Mouse (Mus musculus): Measurements from ENCODE around the gene Tmem235. TPM values are rescaled to one million over a fixed set of nuclear protein-coding genes. Genes with fewer than 3 reads are reported as not detected.
"Not testable (repeated sequence)": the region's sequence is repeated elsewhere in the genome, so short reads cannot be mapped to it uniquely, and the experiment has no call there.

Gene Tmem235
- total RNA-seq (2012; rRNA removed) = 0.36 and 0.58 TPM in 2 replicates

DNA sequence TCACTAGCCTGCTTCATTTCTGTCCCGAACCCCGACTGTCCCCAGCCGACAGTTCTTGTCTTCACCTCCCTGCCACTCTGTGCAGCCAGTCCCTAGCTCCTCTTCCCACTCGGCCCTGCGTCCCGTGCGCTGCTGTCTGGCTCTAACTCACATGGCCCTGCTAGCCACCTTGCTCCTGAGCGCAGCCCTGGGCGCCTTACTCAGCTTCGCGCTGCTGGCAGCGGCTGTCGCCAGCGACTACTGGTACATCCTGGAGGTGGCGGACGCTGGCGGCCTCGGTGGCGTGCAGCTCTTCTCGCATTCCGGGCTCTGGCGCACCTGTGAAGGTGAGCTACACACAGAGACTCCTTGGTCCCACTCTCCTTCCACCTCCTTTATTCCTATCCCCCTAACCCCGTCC lies at the start of gene Tmem235:
Gene Tmem235, plus strand, starts transcription at position 152 of the 400 bp plus-strand sequence.
- DNase-seq (ENCODE audit: low read depth, low spot score) = no peak
- Histone ChIP-seq H3K9me3 (ENCODE audit: control insufficient read depth, insufficient read depth, low read depth, low read length) (no peaks in the 10 kb centered on the region), H3K4me1 (ENCODE audit: control insufficient read depth in 2 of 2, insufficient read depth in 2 of 2, low read length in 2 of 2, poor library complexity in 1 of 2) (peaks cover 10 to 36% of the 10 kb centered on the region in 2 experiments; a peak in 3 of 4 replicates), H3K36me3 (ENCODE audit: control insufficient read depth, insufficient read depth, low read length, poor library complexity, severe bottlenecking) (peaks cover 26% of the 10 kb centered on the region), H3K9ac (ENCODE audit: insufficient read depth, low read depth, low read length, poor library complexity, severe bottlenecking) (0 out of 2 replicates have a peak within 1 kb of the TSS, but pooled peaks have one; percentile 15), H3K4me3 (ENCODE audit: insufficient read depth in 1 of 2, low read depth in 1 of 2, low read length in 2 of 2, poor library complexity in 1 of 2, severe bottlenecking in 1 of 2) (peak within 1 kb of the TSS; percentile 18 to 46; a peak in 2 of 4 replicates), H3K27ac (ENCODE audit: insufficient read depth, low read depth, low read length, poor library complexity, severe bottlenecking) (no peak within 1 kb of the TSS)
- in situ Hi-C loops (cut with MboI; ENCODE audit: low sequenced_read_pairs in 2 of 2, unreplicated experiment in 2 of 2) = loop anchor here in 1 of 2 experiments (25.0 kb wide), 1 partner anchor 377 kb away; the partner anchor contains the start of gene Cyth1
- no peak for TF ChIP-seq ZC3H11A (IDR thresholded peaks at IDR 0.05; ENCODE audit: borderline replicate concordance, low read depth, low read length)
- TF ChIP-seq MAFK (IDR thresholded peaks at IDR 0.05; ENCODE audit: insufficient read depth, low read depth, low read length) = no peak
- TF ChIP-seq CHD2 (IDR thresholded peaks at IDR 0.05; ENCODE audit: low read depth, low read length) = no peak
- TF ChIP-seq ZNF384 (IDR thresholded peaks at IDR 0.05; ENCODE audit: low read depth, low read length) = no peak
- no peak for TF ChIP-seq HCFC1 (IDR thresholded peaks at IDR 0.05; ENCODE audit: borderline replicate concordance, insufficient read depth, low read length)

DNA sequence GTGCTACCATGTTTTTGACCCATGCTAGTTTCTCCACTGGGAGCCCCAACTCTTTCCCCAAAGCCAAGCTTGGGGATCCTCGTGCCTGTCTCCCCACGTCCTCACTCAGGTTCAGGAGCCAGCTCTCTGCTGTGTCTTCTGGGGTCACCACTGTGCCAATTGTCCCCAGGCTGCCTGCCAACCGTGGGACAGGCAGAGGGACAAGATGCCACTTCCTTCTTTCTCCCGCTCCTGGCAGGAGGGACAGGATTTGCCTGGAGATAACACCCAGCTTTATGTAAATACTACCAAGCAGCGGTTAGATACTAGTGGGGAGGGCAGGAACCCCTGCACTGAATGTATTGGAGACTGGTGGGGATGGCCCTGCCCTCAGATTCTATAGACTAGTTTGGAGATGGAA lies 46.7 kb upstream of the Tmem235 start:
- in situ Hi-C loops (cut with MboI; ENCODE audit: low sequenced_read_pairs in 2 of 2, unreplicated experiment in 2 of 2) = loop anchor here in 1 of 2 experiments (25.0 kb wide), 1 partner anchor 427 kb away; no protein-coding TSS in a partner anchor
- Histone ChIP-seq H3K4me3 (ENCODE audit: insufficient read depth in 1 of 2, low read depth in 1 of 2, low read length in 2 of 2, poor library complexity in 1 of 2, severe bottlenecking in 1 of 2) (no peak overlapping the region), H3K9ac (ENCODE audit: insufficient read depth, low read depth, low read length, poor library complexity, severe bottlenecking) (no peak overlapping the region), H3K4me1 (ENCODE audit: control insufficient read depth in 2 of 2, insufficient read depth in 2 of 2, low read length in 2 of 2, poor library complexity in 1 of 2) (peaks cover 5 to 9% of the 10 kb centered on the region in 2 experiments; a peak in 3 of 4 replicates), H3K27ac (ENCODE audit: insufficient read depth, low read depth, low read length, poor library complexity, severe bottlenecking) (no peak overlapping the region), H3K36me3 (ENCODE audit: control insufficient read depth, insufficient read depth, low read length, poor library complexity, severe bottlenecking) (peaks cover 44% of the 10 kb centered on the region), H3K9me3 (ENCODE audit: control insufficient read depth, insufficient read depth, low read depth, low read length) (no peaks in the 10 kb centered on the region)
- TF ChIP-seq ZNF384 (IDR thresholded peaks at IDR 0.05; ENCODE audit: low read depth, low read length) (no peak), MAFK (IDR thresholded peaks at IDR 0.05; ENCODE audit: insufficient read depth, low read depth, low read length) (no peak), ZC3H11A (IDR thresholded peaks at IDR 0.05; ENCODE audit: borderline replicate concordance, low read depth, low read length) (no peak), HCFC1 (IDR thresholded peaks at IDR 0.05; ENCODE audit: borderline replicate concordance, insufficient read depth, low read length) (no peak), CHD2 (IDR thresholded peaks at IDR 0.05; ENCODE audit: low read depth, low read length) (no peak)
- DNase-seq (ENCODE audit: low read depth, low spot score) = no peak

DNA sequence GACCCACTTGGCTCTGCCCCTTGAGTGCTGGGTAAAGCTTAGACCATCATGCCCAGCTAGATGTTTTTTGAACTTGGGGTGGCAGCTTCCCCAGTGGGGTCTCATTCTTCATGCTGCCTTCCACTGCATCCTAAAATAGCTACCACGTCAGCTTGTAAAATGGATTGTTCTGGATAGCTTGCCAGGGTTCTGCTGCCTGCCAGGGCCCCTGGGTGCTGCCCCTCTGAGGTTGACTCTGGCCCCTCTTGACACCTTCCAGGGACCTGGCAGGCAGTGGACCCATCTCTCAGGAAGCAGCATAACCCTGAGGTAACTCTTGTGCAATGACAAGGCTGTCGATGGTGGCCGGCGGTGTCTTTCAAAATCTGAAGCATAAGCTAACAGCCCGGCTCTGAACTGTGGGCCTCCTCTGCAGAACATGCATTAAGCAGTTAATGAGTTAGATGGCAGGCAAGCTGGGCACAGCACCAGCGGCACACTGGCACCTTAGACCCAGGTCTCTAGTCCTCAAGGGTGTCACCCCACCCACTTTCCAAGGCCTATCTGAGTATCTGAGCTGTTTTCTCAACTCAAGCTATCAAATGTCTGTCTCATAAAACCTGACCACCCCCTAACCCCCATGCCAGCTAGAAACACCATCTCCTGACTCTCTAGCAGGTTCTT lies 45.7 kb upstream of the Tmem235 start:
- H3K9ac ChIP-seq (ENCODE audit: insufficient read depth, low read depth, low read length, poor library complexity, severe bottlenecking) = no peak overlapping the region
- in situ Hi-C loops (cut with MboI; ENCODE audit: low sequenced_read_pairs in 2 of 2, unreplicated experiment in 2 of 2) = loop anchor here in 1 of 2 experiments (25.0 kb wide), 1 partner anchor 428 kb away; no protein-coding TSS in a partner anchor
- no peak overlapping the region for H3K4me3 ChIP-seq (ENCODE audit: insufficient read depth in 1 of 2, low read depth in 1 of 2, low read length in 2 of 2, poor library complexity in 1 of 2, severe bottlenecking in 1 of 2)
- peaks cover 5 to 10% of the 10 kb centered on the region in 2 experiments; a peak in 3 of 4 replicates for H3K4me1 ChIP-seq (ENCODE audit: control insufficient read depth in 2 of 2, insufficient read depth in 2 of 2, low read length in 2 of 2, poor library complexity in 1 of 2)
- peaks cover 48% of the 10 kb centered on the region for H3K36me3 ChIP-seq (ENCODE audit: control insufficient read depth, insufficient read depth, low read length, poor library complexity, severe bottlenecking)
- no peak overlapping the region for H3K27ac ChIP-seq (ENCODE audit: insufficient read depth, low read depth, low read length, poor library complexity, severe bottlenecking)
- no peak for TF ChIP-seq HCFC1 (IDR thresholded peaks at IDR 0.05; ENCODE audit: borderline replicate concordance, insufficient read depth, low read length)
- TF ChIP-seq ZC3H11A (IDR thresholded peaks at IDR 0.05; ENCODE audit: borderline replicate concordance, low read depth, low read length) = no peak
- no peak for TF ChIP-seq CHD2 (IDR thresholded peaks at IDR 0.05; ENCODE audit: low read depth, low read length)
- TF ChIP-seq MAFK (IDR thresholded peaks at IDR 0.05; ENCODE audit: insufficient read depth, low read depth, low read length) = no peak
- no peak for TF ChIP-seq ZNF384 (IDR thresholded peaks at IDR 0.05; ENCODE audit: low read depth, low read length)
- H3K9me3 ChIP-seq (ENCODE audit: control insufficient read depth, insufficient read depth, low read depth, low read length) = no peaks in the 10 kb centered on the region
- DNase-seq (ENCODE audit: low read depth, low spot score) = no peak

DNA sequence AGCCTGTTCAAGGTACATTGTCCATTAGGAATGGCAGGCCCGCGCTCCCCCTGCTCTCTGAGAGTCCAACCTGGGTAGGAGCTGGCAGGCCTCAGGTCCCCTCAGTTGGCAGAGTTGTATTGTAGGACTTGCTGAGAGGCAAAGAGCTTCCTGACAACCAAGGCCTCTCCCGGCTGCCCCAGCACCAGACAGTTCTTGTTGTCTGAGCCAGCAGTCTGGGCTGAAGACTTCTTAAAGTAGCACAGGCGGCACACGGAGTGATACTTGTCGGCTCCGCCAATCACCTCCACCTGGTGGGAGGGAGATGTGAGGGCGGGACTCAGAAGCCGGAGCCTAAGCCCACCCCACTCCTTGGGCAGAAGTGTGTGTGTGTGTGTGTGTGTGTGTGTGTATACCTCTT lies 44.7 kb upstream of the Tmem235 start:
- H3K9ac ChIP-seq (ENCODE audit: insufficient read depth, low read depth, low read length, poor library complexity, severe bottlenecking); H3K9me3 ChIP-seq (ENCODE audit: control insufficient read depth, insufficient read depth, low read depth, low read length); DNase-seq (ENCODE audit: low read depth, low spot score); H3K27ac ChIP-seq (ENCODE audit: insufficient read depth, low read depth, low read length, poor library complexity, severe bottlenecking); H3K4me3 ChIP-seq (ENCODE audit: insufficient read depth in 1 of 2, low read depth in 1 of 2, low read length in 2 of 2, poor library complexity in 1 of 2, severe bottlenecking in 1 of 2): not testable (repeated sequence)
- in situ Hi-C loops (cut with MboI; ENCODE audit: low sequenced_read_pairs in 2 of 2, unreplicated experiment in 2 of 2) = loop anchor here in 1 of 2 experiments (25.0 kb wide), 1 partner anchor 429 kb away; no protein-coding TSS in a partner anchor
- peaks cover 5 to 10% of the 10 kb centered on the region in 2 experiments; a peak in 3 of 4 replicates for H3K4me1 ChIP-seq (ENCODE audit: control insufficient read depth in 2 of 2, insufficient read depth in 2 of 2, low read length in 2 of 2, poor library complexity in 1 of 2)
- peaks cover 56% of the 10 kb centered on the region for H3K36me3 ChIP-seq (ENCODE audit: control insufficient read depth, insufficient read depth, low read length, poor library complexity, severe bottlenecking)

Data from ES-E14 (cell line).